Mouse (Mus musculus) megakaryocyte, embryonic 14.5 days (primary cell): ENCODE data around the gene Krcc1.

Source experiments
- FLI1 ChIP-seq: IDR thresholded peaks from 2 replicates; pipeline ENCODE4 v1.6.1; 2012; ENCODE audit warnings: low read length, inconsistent platforms, mixed read lengths
- GATA1 ChIP-seq: IDR thresholded peaks from 3 replicates; pipeline ENCODE4 v1.6.1; 2012; ENCODE audit warnings: mixed read lengths, low read length, inconsistent platforms, borderline replicate concordance

GRCm38 (mm10) chr6:71298751-71299150, 27.3 kb downstream of the Krcc1 start:
- TF ChIP-seq GATA1: no peak
- TF ChIP-seq FLI1: no peak
